Mouse (Mus musculus) heart, embryonic 13.5 days (tissue): Measurements from ENCODE around the gene Slc7a10. TPM values are rescaled to one million over a fixed set of nuclear protein-coding genes. Genes with fewer than 3 reads are reported as not detected.

Experiments used
- ATAC-seq: fragments of 200-750 bp; cut with Nextera tagmentation; 2 replicates; pipeline ENCODE4 v1.8.0; 2017; ENCODE audit warnings: moderate TSS enrichment; ENCODE audit not compliant: insufficient number of reproducible peaks, low FRiP score, low TSS enrichment; ENCODE audit errors: extremely low read depth
- H3K27ac ChIP-seq: fragments of 300-500 bp; sonication (generic); replicated peaks from 2 replicates; pipeline ENCODE4 v1.5.1; 2015; ENCODE audit warnings: moderate library complexity, mild to moderate bottlenecking, inconsistent platforms
- H3K27me3 ChIP-seq: fragments of 300-500 bp; sonication (generic); replicated peaks from 2 replicates; pipeline ENCODE4 v1.6.1; 2015; ENCODE audit warnings: mild to moderate bottlenecking, inconsistent platforms
- H3K36me3 ChIP-seq: fragments of 300-500 bp; sonication (generic); 2 replicates; pipeline ENCODE4 v1.6.1; 2015; ENCODE audit warnings: mild to moderate bottlenecking, inconsistent platforms
- H3K4me1 ChIP-seq: fragments of 300-500 bp; sonication (generic); 2 replicates; pipeline ENCODE4 v1.6.1; 2015; ENCODE audit warnings: inconsistent platforms
- H3K4me2 ChIP-seq: fragments of 300-500 bp; sonication (generic); 2 replicates; pipeline ENCODE4 v1.6.1; 2015; ENCODE audit warnings: inconsistent platforms, mild to moderate bottlenecking, moderate library complexity
- H3K4me3 ChIP-seq: fragments of 300-500 bp; sonication (generic); 2 replicates; pipeline ENCODE4 v1.5.1; 2015; ENCODE audit warnings: moderate library complexity, mild to moderate bottlenecking, inconsistent platforms
- H3K9ac ChIP-seq: fragments of 300-500 bp; sonication (generic); 2 replicates; pipeline ENCODE4 v1.6.1; 2015; ENCODE audit warnings: inconsistent platforms, mild to moderate bottlenecking, moderate library complexity
- H3K9me3 ChIP-seq: fragments of 300-500 bp; sonication (generic); 2 replicates; pipeline ENCODE4 v1.6.1; 2016; ENCODE audit warnings: inconsistent platforms
- WGBS: fragments of 180-500 bp; shearing (Covaris S2); methylation state at CpG from one replicate; pipeline ENCODE4 v1.1.7; 2015; ENCODE audit warnings: mixed read lengths; 5-methylcytosine and 5-hydroxymethylcytosine counted together
- polyA plus RNA-seq: library from polyadenylated mRNA; unstranded; fragments of >200 nt; fragmentation: Nextera tagmentation; extraction: Ambion mirVana; gene quantifications from 2 replicates; pipeline ENCODE4 v1.2.1, GENCODE M21; 2015

Gene Slc7a10
- 1.1 and 2.2 TPM in 2 replicates for polyA plus RNA-seq

- no peak for ATAC-seq
- H3K9me3 ChIP-seq: peaks cover 16% of the 10 kb centered on the region
- peak within 1 kb of the TSS; percentile 81 for H3K4me2 ChIP-seq
- H3K4me3 ChIP-seq: peak within 1 kb of the TSS; percentile 48
- H3K27ac ChIP-seq: no peak within 1 kb of the TSS
- H3K9ac ChIP-seq: peak within 1 kb of the TSS; percentile 64
- peaks cover 19% of the 10 kb centered on the region for H3K4me1 ChIP-seq
- WGBS: 2% methylated on average over 42 of the region's 43 CpGs
- no peaks in the 10 kb centered on the region for H3K36me3 ChIP-seq
- H3K27me3 ChIP-seq: peaks cover 75% of the 10 kb centered on the region
These were observed at the start of gene Slc7a10 for GRCm38 (mm10) chr7:35185889-35186569. Gene Slc7a10, plus strand, starts transcription at chr7:35186385.

- 68% methylated on average over 1 of the region's 1 CpGs for WGBS
- H3K27ac ChIP-seq: no peak overlapping the region
- no peak for ATAC-seq
- H3K4me2 ChIP-seq: no peak overlapping the region
- H3K4me3 ChIP-seq: no peak overlapping the region
- peaks cover 12% of the 10 kb centered on the region for H3K4me1 ChIP-seq
- no peaks in the 10 kb centered on the region for H3K36me3 ChIP-seq
- H3K9me3 ChIP-seq: no peaks in the 10 kb centered on the region
- peaks cover 32% of the 10 kb centered on the region; the same call in 1 of the 2 replicates for H3K27me3 ChIP-seq
- no peak overlapping the region for H3K9ac ChIP-seq
These were observed 48.7 kb upstream of the Slc7a10 start for GRCm38 (mm10) chr7:35137524-35137923.

GRCm38 (mm10) chr7:35138481-35138880, 47.7 kb upstream of the Slc7a10 start:
- peaks cover 28% of the 10 kb centered on the region; the same call in 1 of the 2 replicates for H3K27me3 ChIP-seq
- 55% methylated on average over 4 of the region's 4 CpGs for WGBS
- no peak overlapping the region for H3K9ac ChIP-seq
- H3K4me2 ChIP-seq: no peak overlapping the region
- H3K9me3 ChIP-seq: no peaks in the 10 kb centered on the region
- no peak for ATAC-seq
- no peak overlapping the region for H3K27ac ChIP-seq
- peaks cover 12% of the 10 kb centered on the region for H3K4me1 ChIP-seq
- no peak overlapping the region for H3K4me3 ChIP-seq
- no peaks in the 10 kb centered on the region for H3K36me3 ChIP-seq

GRCm38 (mm10) chr7:35139880-35140279, 46.3 kb upstream of the Slc7a10 start:
- 77% methylated on average over 5 of the region's 5 CpGs for WGBS
- H3K4me2 ChIP-seq: no peak overlapping the region
- ATAC-seq: no peak

GRCm38 (mm10) chr7:35141519-35141918, 44.7 kb upstream of the Slc7a10 start:
- Histone ChIP-seq H3K36me3 (no peaks in the 10 kb centered on the region), H3K27me3 (peaks cover 8% of the 10 kb centered on the region; the same call in 1 of the 2 replicates), H3K9ac (no peak overlapping the region), H3K9me3 (no peaks in the 10 kb centered on the region), H3K4me3 (no peak overlapping the region), H3K4me1 (peaks cover 17% of the 10 kb centered on the region), H3K4me2 (no peak overlapping the region), H3K27ac (no peak overlapping the region)
- 24% methylated on average over 5 of the region's 5 CpGs for WGBS
- ATAC-seq: no peak

More at GRCm38 (mm10) chr7:35139880-35140279, 46.3 kb upstream of the Slc7a10 start:
- no peak overlapping the region for H3K27ac ChIP-seq
- no peak overlapping the region for H3K9ac ChIP-seq
- H3K27me3 ChIP-seq: peaks cover 23% of the 10 kb centered on the region; the same call in 1 of the 2 replicates
- H3K4me3 ChIP-seq: no peak overlapping the region
- peaks cover 12% of the 10 kb centered on the region for H3K4me1 ChIP-seq
- no peaks in the 10 kb centered on the region for H3K36me3 ChIP-seq
- H3K9me3 ChIP-seq: no peaks in the 10 kb centered on the region

GRCm38 (mm10) chr7:35142522-35142921, 43.7 kb upstream of the Slc7a10 start:
- Histone ChIP-seq H3K27me3 (peaks cover 6% of the 10 kb centered on the region; the same call in 1 of the 2 replicates), H3K9ac (no peak overlapping the region), H3K4me2 (no peak overlapping the region), H3K4me1 (peaks cover 17% of the 10 kb centered on the region), H3K36me3 (no peaks in the 10 kb centered on the region), H3K27ac (no peak overlapping the region), H3K4me3 (no peak overlapping the region), H3K9me3 (no peaks in the 10 kb centered on the region)
- 63% methylated on average over 8 of the region's 8 CpGs for WGBS
- no peak for ATAC-seq

GRCm38 (mm10) chr7:35143864-35144618, 42.1 kb upstream of the Slc7a10 start:
- no peaks in the 10 kb centered on the region for H3K36me3 ChIP-seq
- no peak overlapping the region for H3K27ac ChIP-seq
- 63% methylated on average over 6 of the region's 6 CpGs for WGBS
- no peak for ATAC-seq
- H3K27me3 ChIP-seq: peaks cover 3% of the 10 kb centered on the region; the same call in 1 of the 2 replicates
- H3K4me1 ChIP-seq: peaks cover 17% of the 10 kb centered on the region
- H3K4me3 ChIP-seq: no peak overlapping the region
- no peaks in the 10 kb centered on the region for H3K9me3 ChIP-seq
- H3K4me2 ChIP-seq: no peak overlapping the region
- no peak overlapping the region for H3K9ac ChIP-seq

- H3K4me3 ChIP-seq: no peak overlapping the region
- H3K27me3 ChIP-seq: no peaks in the 10 kb centered on the region
- ATAC-seq: no peak
- 67% methylated on average over 9 of the region's 9 CpGs for WGBS
- no peaks in the 10 kb centered on the region for H3K36me3 ChIP-seq
- H3K4me2 ChIP-seq: no peak overlapping the region
- H3K9ac ChIP-seq: no peak overlapping the region
- H3K27ac ChIP-seq: no peak overlapping the region
- H3K4me1 ChIP-seq: peaks cover 17% of the 10 kb centered on the region
- no peaks in the 10 kb centered on the region for H3K9me3 ChIP-seq
These were observed 41.1 kb upstream of the Slc7a10 start for GRCm38 (mm10) chr7:35145068-35145467.

GRCm38 (mm10) chr7:35146269-35146668, 39.9 kb upstream of the Slc7a10 start:
- 72% methylated on average over 10 of the region's 10 CpGs for whole genome bisulfite sequencing

GRCm38 (mm10) chr7:35149616-35150433, 36.4 kb upstream of the Slc7a10 start:
- no peak overlapping the region for H3K4me3 ChIP-seq
- ATAC-seq: no peak
- no peak overlapping the region for H3K9ac ChIP-seq
- H3K27me3 ChIP-seq: peaks cover 5% of the 10 kb centered on the region; the same call in 1 of the 2 replicates
- 48% methylated on average over 15 of the region's 15 CpGs for WGBS
- H3K27ac ChIP-seq: no peak overlapping the region
- H3K4me1 ChIP-seq: peaks cover 9% of the 10 kb centered on the region; the same call in 1 of the 2 replicates
- no peaks in the 10 kb centered on the region for H3K36me3 ChIP-seq
- no peaks in the 10 kb centered on the region for H3K9me3 ChIP-seq
- H3K4me2 ChIP-seq: no peak overlapping the region

More at GRCm38 (mm10) chr7:35146269-35146668, 39.9 kb upstream of the Slc7a10 start:
- no peak overlapping the region for H3K9ac ChIP-seq
- no peaks in the 10 kb centered on the region for H3K36me3 ChIP-seq
- no peaks in the 10 kb centered on the region for H3K9me3 ChIP-seq
- no peak overlapping the region for H3K4me3 ChIP-seq
- no peak for ATAC-seq
- H3K27me3 ChIP-seq: no peaks in the 10 kb centered on the region
- peaks cover 13% of the 10 kb centered on the region for H3K4me1 ChIP-seq
- H3K27ac ChIP-seq: no peak overlapping the region
- H3K4me2 ChIP-seq: no peak overlapping the region

GRCm38 (mm10) chr7:35150860-35151259, 35.3 kb upstream of the Slc7a10 start:
- peaks cover 9% of the 10 kb centered on the region; the same call in 1 of the 2 replicates for H3K4me1 ChIP-seq
- H3K4me2 ChIP-seq: no peak overlapping the region
- no peak overlapping the region for H3K27ac ChIP-seq
- 69% methylated on average over 5 of the region's 5 CpGs for WGBS
- H3K9ac ChIP-seq: no peak overlapping the region
- no peaks in the 10 kb centered on the region for H3K36me3 ChIP-seq
- ATAC-seq: no peak
- H3K9me3 ChIP-seq: no peaks in the 10 kb centered on the region
- H3K4me3 ChIP-seq: no peak overlapping the region
- H3K27me3 ChIP-seq: peaks cover 12% of the 10 kb centered on the region
